Mouse (Mus musculus) right cerebral cortex, adult 2 months (tissue): ENCODE results near the gene Nt5c3.

Experiments
- DNase-seq, 2 experiments: peaks; one replicate each; pipeline ENCODE4 v3.0.0; 2021 to 2022; ENCODE audit warnings: low spot score in 2 of 2

Nt5c3 gene

DNA sequence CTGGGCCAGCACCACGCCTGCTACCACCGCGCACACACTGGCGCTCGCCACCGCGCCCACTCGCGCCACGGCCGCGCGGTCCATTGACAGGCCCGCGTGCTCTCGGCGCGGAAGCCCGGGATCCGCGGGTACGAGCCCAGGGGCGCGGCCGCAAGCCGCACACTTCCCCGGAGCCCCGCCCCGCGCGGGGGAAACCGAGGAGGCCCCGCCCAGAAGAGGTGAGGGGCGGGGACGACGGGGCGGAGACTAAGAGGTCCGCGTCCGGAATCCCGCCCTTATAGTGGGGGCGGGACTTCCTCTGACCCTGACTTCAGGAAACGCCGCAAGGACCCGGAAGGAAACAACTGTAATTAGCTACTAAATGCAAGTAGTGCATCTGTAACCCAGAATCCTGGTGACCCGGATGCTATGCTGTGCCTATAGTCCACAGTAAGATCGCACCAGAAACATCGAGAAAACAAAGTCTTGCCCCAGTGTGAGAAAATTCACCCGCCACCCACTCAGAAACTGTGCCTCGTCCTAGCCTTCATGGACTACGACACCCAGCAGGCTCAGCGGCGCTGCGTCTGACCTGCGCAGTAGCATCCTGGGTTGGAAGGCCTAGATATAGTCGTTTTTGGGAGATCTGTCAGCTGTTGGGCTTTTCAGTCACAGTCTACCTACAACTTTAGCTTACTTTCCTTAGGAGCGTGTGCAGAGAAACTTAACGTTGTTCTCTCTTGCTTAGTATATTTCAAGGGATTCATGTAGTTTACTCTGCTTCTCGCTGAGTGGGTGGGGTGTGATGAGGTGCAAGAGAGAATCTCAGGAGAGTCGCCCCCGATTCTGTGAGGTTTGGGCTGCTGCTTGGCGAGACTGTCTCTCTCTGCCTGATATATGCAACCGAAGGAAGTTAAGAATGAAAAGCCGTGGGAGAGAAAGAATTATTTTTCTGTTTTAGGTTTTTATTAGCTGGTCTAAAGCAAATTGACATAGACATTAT lies at the start of gene Nt5c3, which contains the start of gene Vmn1r4:
Nt5c3 (minus strand) TSS at position 207 of the 982 bp plus-strand sequence.
Vmn1r4 (plus strand) TSS at position 290 of the 982 bp plus-strand sequence.
- peak; percentile 92 to 98 for DNase-seq

DNA sequence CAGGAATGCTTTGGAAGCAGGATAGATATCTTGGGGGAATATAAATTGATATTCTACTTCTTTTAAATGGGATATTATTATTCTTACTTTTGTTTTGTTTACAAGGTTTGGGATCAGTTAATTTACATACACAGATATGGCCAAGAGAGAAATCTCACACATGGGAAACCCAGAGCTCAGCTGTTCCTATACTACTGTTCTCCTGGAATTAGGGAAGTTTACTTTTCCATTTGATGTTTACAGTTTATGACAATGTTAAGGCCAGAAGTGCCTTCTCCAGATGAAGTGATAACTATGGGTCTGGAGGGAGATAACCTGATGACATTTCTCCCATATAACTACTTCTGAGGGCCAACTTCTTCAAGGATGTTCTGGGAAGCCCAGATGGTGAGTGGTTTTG lies 46.2 kb upstream of the Nt5c3 start, which contains the start of gene Vmn1r5:
Vmn1r5 (plus strand) TSS at position 301 of the 400 bp plus-strand sequence.
- no peak for DNase-seq

DNA sequence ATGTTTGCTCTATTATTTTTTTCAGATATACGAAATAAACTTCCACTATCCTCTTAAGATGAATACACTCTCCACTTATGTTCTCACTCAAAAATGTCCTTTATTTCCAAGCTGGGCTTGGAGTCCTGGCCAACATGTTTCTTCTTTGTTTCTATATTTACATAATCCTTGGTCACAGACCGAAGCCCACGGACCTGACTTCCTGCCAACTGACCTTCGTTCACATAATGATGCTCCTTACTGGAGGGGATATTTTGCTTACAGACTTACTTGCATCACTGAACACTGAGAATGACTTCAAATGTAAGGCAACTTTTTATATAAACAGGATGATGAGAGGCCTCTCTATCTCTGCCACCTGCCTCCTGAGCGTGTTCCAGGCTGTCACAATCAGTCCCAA lies 32.7 kb upstream of the Nt5c3 start:
- no peak for DNase-seq

DNA sequence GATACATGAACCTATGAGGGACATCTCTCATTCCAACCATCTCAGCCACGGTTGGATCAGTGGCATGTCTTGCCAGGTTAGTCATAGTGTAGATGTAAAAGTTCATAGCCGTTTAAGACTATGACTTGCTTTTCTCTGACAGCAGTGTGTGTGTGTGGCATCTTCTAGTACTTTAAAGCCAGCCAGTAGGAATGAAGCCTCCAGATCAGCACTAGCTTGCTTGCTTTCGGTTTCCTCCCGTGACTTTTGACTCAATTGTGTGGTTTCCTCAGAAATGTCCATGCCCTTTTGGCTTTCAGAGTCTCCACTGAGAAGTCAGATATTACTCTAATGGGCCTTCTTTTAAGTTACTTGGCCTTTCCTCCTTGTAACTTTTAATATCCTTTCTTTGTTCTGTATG lies 10.6 kb upstream of the Nt5c3 start:
- DNase-seq, result no peak

GRCm38 (mm10) chr6:56932464-56932863 lies 8.7 kb upstream of the Nt5c3 start:
- DNase-seq, result no peak

DNA sequence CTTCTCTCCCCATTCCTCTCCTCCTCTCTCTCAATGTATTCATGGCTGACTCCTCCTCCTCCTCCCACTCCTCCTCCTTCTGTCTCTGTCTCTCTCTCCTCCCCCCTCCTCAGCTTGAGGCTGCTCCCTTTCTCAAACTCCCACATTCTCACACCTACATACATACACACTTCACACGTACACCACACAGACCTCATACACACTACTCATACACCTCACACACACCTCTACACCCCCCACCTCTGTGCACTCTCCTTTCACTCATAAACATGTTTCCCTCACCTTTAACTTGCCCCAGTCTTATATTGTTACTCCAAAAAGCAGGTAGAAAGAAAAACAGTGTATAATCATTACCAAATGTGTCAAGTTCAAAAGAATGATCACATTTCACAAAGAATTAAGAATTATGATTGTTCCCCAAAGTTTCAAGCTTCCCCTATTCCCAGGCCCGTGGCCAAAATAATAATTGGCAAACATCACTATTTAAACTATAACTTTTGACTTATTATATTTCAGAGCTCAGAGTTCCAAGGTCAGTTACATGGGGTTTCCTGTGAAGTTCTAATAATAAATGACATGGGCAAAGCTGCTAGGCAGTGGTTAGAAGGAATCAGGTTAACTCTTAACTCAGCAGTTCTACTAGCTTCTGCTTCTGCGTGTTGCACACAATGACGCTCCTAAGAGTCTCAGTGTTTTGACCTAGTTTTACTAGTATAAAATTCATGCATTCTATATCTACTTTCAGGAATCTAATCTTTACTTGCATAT lies 8.1 kb upstream of the Nt5c3 start:
- no peak for DNase-seq

- no peak for DNase-seq
Measured at GRCm38 (mm10) chr6:56923331-56923725, 404 bp downstream of the Nt5c3 start.

GRCm38 (mm10) chr6:56920222-56921092 lies 3.3 kb downstream of the Nt5c3 start:
- no peak for DNase-seq

DNA sequence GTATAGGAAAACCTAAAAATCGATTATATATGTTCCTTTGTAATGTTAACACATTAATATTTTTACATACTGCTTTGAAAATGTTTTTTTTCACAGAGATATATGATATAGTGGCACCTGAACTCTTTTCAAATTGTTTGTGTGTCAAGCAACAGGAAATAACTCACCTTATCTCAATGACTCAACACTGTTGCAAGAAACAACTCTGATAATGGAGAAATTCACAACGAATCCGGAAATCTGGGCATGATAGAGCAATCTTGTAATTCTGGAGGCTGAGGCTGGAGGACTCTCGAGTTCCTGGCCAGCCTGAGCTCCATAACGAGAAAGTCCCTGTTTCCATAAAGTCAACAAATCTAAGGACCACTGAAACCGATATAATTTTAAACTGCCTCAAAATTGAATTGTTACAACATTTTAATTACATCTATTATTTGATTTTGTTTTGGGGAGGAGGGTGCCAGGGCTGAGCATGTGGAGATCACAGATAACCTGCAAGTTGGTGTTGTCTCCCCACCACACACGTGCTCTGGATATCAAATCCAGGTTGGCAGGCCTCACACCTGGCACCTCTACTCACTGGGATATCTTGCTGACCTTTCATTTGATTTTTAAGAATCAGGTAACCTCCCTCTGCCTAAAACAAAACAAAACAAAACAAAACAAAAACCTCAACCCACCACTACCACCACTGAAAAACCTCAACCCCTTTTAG lies 4.2 kb downstream of the Nt5c3 start:
- no peak for DNase-seq

DNA sequence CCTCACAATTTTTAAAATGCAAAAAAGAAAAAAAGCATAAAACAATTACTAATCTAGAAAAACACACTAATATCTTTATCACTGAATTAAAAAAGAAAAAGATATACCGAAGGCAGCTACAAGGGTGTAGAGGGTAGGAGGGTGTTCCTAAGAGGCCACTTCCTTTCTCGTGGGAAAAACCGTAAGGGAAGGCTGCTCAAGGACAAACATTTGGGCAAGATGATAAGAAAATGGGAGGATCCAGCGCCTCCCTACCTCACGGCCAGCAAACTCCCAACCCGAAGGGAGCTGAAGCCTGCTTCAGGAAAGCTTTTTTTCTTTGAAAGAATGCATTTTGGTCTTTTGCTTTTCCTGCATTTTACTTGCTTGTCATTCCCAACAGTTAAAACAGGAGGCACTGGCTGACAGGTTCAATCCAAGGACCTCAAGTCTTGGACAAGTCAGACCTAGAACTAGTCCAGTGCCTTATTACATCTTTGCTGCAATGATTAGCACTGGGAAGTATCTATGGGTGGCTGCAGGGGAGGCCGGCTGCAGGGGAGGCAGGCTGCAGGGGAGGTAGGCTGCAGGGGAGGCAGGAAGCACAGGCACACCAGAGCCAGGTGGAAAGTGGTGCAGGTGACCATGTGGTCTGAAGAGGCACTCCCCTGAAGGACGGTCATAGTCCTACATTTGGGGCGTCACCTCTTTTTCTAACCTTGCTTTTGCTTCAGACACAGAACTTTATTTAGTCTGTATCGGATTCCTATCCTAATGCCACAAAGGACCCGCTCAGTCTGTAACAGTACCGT lies 6.0 kb downstream of the Nt5c3 start:
- DNase-seq, result no peak

- no peak for DNase-seq
Measured at GRCm38 (mm10) chr6:56916279-56916678, 7.5 kb downstream of the Nt5c3 start.

- no peak for DNase-seq
Measured at GRCm38 (mm10) chr6:56913092-56913858, 10.5 kb downstream of the Nt5c3 start.

GRCm38 (mm10) chr6:56910910-56911309 lies 12.8 kb downstream of the Nt5c3 start:
- DNase-seq, result no peak

GRCm38 (mm10) chr6:56908912-56909311 lies 14.8 kb downstream of the Nt5c3 start:
- DNase-seq, result peak; percentile 71 to 74

DNA sequence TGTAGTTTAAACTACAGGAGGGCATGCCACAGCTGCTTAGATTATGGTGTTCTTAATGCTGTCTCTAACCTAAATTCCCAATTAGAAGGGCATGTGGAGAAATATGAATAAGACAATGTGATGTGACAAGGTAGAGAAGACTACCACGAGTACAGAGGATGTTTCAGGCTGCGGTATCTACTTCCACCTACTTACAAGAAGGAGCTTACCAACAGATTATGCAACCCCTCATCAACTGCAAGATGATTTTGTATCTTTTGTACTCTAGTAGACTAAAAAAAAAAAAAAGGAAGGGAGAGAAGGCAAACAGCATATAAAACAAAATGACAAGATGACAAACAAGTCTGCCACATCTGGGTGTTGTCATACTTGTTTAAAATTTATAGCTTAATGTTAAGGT lies 15.3 kb downstream of the Nt5c3 start:
- no peak for DNase-seq

- no peak for DNase-seq
Measured at GRCm38 (mm10) chr6:56907973-56908372, 15.8 kb downstream of the Nt5c3 start.

GRCm38 (mm10) chr6:56906121-56906846 lies 17.4 kb downstream of the Nt5c3 start:
- DNase-seq, result no peak

DNA sequence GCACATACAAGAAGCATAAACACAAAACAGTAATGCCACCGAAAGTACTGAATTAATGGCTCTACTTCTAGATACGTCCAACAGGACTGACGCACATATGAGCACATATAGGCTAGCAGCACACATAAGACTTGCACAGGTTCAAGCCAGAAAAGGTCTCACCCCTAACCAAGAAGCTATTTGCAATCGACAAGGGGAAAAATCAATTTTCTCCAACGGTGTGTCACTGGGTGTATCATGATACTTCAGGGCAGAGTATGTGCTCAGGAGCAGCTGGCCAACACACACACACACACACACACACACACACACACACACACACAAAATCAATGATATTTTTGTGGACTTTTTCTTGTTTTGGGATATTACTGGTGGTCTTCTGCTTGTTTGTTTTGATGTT lies 18.2 kb downstream of the Nt5c3 start:
- DNase-seq, result no peak

DNA sequence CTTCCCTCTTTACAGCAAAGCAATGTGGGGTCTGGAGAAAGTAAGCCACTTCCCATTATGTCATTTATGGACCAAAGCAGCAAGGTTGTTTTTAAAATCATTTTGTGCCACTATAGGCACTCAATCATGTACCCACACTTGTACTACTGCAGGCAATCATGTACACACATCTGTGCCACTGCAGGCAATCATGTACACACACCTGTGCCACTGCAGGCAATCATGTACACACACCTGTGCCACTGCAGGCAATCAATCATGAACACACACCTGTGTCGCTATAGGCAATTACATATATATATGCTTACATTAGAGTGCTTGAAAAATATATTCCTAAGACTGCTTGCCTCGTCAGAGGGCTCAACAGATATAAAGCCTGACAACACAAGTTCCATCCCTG lies 18.8 kb downstream of the Nt5c3 start:
- no peak for DNase-seq
